Mouse (Mus musculus): ENCODE data around the gene Gm21921.
"Not testable (repeated sequence)": the region's sequence is repeated elsewhere in the genome, so short reads cannot be mapped to it uniquely, and the experiment has no call there.

The Gm21921 gene

DNA sequence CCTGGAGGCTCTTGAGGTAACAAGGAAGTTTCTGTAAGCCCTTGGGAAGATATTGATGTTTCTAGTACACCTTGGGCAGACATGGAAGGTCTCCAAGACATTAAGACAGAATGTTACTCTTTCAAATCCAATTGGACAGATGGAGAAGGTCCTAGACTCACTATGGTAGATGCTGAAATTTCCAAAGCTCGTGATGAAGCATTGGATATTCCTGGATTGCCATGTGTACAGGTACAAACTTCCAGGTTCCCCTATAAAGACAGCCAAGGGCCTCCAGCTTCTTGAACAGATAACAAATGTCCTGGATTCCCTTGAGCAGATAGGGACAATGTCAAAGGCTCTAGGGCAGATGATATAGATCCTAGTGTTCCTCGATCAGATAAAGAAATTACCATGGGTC is at the start of gene Gm21921:
Gene Gm21921 (minus strand): TSS at position 101 of the 400 bp plus-strand sequence.
- DNase-seq (ENCODE audit: low spot score in 2 of 2), result not testable (repeated sequence)
